Mouse (Mus musculus) activated CD4-positive, CD25-positive, alpha-beta regulatory T cell, adult 4 months (primary cell): ENCODE measurements around the gene Olfr1391. TPM values are rescaled to one million over a fixed set of nuclear protein-coding genes. Genes with fewer than 3 reads are reported as not detected.
"Not testable (repeated sequence)": the region's sequence is repeated elsewhere in the genome, so short reads cannot be mapped to it uniquely, and the experiment has no call there.

Experiments used
- ATAC-seq: one replicate; pipeline ENCODE4 v1.8.0; 2017
- polyA plus RNA-seq, 2 experiments: library from polyadenylated mRNA; unstranded; fragments of 100-300 nt; shearing (Covaris generic); gene quantifications; one replicate each; pipeline ENCODE4 v1.2.1; 2017

The Olfr1391 gene
- not detected for polyA plus RNA-seq

DNA sequence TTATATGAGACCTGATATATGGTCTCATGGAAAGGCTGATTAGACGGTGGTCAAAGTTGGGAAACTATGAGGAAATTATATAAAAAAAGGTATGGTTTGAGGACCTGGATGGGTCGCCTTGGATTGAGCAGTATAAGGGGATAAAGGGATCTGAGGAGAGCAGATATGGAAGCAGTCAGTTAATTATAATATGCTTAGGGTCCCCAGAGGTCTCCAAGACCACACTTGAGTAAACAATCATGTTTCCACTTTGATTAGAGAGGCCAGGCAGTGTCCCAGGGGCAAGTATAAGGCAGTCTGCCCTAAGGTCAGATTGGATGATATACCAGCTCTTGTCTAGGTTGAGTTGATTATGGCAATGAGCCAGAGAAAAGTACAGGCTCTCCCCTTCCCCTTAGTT is at the start of gene Olfr1391:
Olfr1391 (plus strand) TSS at position 301 of the 400 bp plus-strand sequence.
- ATAC-seq: no peak

DNA sequence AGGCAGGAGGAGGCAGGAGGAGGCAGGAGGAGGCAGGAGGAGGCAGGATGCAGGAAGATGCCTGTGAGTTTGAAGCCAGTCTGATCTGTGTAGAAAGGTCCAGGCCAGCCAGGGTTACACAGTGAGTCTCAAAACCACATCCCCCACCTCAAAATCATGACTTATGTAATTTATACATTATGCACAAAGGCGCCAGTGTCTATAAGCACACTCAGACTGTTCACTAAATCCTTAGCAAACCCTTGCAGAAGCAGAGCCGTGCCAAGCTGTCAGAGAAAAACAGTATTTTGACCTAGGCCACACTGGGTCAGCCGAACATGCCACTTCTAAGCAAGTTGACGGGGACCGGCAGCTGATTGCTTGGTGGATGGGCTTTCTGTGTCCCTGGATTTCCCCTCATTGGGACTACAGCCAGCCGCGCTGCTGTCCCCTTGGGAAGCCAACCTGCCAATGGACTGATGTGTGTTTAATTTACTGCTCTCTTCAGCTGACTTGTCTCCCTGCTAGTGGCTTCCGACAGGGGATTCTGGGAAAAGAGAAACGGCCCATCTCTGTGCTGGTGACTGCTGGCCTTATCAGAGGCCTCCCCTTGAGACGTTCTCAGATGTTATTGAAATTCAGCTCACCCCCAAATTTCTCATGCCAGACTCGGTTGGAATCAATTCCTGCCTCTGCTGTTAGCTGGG is 48.6 kb upstream of the Olfr1391 start:
- ATAC-seq: no peak

DNA sequence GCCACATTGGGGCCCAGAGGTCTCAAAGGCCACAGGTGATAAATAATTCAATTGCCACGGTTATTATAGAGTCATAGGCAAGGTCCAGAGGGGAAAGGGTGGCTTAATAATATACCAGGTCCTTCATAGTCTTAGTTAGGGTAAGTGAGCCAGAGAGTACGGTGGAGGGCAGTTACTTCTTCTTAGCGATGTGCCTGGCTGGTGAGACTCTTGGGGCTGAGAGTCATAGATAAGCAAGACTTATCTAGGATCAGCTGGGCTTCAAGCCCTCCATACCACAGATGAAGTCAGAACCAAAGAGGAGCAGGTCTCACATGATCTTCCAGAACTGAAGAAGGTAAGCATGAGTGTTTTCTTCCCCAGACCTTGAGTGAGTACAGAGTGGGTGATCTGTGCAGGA is 44.3 kb upstream of the Olfr1391 start, which contains the start of gene Olfr1393:
Olfr1393 (plus strand) TSS at position 83 of the 400 bp plus-strand sequence.
- no peak for ATAC-seq

DNA sequence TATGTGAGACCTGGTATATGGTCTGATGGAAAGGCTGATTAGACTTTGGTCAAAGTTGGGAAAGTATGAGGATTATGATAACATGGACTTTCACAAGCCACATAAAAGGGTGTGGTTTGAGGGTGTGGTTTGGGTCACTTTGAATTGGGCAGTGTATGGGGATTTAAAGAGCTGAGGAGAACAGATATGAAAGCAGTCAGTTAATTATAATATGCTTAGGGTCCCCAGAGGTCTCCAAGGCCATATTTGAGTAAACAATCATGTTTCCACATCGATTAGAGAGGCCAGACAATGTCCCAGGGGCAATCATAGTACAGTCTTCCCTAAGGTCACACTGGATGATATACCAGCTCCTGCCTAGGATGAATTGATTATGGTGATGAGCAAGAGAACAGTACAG is 37.6 kb upstream of the Olfr1391 start, which contains the start of gene Olfr1392:
Olfr1392 (plus strand) TSS at position 301 of the 400 bp plus-strand sequence.
- ATAC-seq: not testable (repeated sequence)

DNA sequence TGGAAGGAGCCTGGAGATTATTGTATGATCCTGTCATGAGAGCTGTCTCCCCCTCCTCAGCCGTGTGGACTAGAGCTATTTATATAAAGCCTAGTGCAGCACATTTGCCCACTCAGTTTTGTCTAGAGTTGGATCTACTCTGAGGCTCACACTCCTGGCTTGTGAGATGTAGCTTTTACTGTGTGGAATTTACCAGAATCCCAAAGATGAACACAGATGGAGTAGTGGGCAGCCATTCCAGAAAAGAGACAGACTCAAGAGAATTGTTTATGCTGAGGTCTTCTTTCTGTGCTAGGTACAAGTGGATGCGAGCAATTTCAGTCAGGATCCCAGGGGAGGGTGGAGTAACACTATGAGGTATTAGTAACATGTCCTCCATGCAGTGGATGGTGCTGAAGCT is 35.3 kb upstream of the Olfr1391 start:
- no peak for ATAC-seq

DNA sequence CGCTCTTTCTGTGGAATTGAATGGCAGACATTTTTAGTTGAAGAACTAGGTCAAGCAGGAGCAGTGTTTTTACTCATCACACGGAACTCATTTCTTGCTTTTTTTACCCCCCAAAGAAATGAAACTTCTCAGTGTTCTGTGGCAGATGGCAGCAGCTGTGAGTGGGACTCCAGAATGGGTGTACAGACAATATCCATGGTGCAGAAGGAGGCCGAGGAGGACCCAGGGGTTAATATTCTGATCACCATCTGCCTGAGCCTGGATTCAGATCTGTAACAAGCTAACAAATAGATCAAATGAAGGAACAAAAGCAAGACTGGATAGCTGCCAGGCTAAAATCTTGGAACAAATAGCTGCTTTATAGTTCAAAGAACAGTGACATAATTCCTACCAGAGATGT is 29.8 kb upstream of the Olfr1391 start:
- ATAC-seq: no peak

DNA sequence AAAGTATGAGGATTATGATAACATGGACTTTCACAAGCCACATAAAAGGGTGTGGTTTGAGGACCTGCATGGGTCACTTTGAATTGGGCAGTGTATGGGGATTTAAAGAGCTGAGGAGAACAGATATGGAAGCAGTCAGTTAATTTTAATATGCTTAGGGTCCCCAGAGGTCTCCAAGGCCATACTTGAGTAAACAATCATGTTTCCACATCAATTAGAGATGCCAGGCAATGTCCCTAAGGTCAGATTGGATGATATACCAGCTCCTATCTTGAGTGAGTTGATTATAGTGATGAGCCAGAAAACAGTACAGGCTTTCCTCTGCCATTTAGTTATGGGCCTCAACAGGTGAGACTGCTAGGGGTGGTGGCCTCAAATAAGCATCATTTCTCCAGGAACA is 18.1 kb upstream of the Olfr1391 start, which contains the start of gene Olfr10:
Olfr10 (plus strand) TSS at position 301 of the 400 bp plus-strand sequence.
- ATAC-seq: no peak

DNA sequence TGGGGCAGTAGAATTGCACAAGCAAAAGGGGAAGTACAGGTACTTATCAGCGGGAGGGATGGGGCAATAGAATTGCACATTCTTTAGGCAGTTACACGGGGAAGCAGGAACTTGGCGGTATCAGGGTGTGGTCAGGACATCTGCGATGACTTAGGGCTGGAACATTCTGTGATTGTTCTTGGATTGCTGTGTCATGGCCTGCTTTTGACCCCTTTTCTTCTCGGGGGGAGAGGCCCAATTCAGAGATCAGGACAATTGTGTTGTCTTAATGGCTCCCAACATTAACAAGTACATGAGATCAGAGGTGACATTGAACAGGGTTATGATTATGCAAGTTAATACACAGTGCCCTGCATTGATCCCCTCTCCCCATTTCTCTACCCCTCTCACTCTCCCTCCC is 14.0 kb upstream of the Olfr1391 start:
- not testable (repeated sequence) for ATAC-seq

DNA sequence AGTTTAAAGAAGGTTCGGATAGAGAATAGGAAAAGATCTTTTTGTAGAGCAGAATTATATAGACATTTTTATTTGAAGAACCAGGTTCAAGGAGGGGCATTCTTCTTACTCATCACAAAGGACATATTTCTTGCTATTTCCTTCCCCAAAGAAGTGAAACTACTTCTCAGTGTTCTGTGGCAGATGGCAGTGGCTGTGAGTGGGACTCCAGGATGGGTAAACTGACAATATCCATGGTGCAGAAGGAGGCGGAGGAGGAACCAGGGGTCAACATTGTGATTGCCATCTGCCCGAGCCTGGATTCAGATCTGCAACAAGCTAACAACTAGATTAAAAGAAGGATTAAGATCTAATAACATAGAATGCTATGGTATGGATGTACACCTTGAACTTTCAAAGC is 4.2 kb downstream of the Olfr1391 start:
- no peak for ATAC-seq

DNA sequence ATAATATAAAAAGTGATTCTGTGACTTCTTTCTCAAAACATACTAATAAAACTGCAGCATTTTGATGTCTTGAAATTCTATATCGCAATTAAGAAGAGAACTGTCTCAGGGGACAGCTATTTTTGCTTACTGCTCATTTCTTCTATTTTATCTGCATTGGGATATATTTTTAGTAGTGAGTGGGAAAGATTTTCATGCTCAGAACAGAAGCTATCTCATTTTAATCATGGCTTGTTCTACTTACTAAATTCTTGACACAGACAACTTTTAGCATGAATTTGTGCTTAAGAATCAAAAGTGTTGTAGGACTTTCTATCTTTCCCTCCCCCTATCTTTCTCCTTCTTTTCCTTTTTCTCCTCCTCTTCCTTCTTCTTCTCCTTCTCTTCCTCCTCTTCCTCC is 7.1 kb downstream of the Olfr1391 start:
- no peak for ATAC-seq

DNA sequence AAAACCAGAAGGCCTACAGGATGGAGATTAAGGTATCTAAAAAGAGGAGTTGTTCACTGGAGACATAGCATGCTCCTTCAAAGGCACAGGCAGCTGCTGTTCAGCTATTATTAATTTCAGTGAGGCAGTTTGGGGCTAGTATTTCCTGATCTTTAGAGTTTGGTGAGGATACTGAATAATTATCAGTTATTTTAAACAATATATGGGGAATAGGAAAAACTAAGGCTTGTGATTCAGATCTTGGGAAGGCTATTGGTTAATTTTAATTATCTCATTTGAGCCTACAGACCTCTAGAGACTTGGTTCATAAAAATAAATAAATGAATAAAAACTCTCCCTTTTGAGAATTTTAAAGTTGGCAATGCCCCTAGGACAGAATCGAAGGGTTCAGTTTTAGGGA is 12.3 kb downstream of the Olfr1391 start, which contains the start of gene Olfr1390:
Olfr1390 (plus strand) TSS at position 301 of the 400 bp plus-strand sequence.
- ATAC-seq: no peak

DNA sequence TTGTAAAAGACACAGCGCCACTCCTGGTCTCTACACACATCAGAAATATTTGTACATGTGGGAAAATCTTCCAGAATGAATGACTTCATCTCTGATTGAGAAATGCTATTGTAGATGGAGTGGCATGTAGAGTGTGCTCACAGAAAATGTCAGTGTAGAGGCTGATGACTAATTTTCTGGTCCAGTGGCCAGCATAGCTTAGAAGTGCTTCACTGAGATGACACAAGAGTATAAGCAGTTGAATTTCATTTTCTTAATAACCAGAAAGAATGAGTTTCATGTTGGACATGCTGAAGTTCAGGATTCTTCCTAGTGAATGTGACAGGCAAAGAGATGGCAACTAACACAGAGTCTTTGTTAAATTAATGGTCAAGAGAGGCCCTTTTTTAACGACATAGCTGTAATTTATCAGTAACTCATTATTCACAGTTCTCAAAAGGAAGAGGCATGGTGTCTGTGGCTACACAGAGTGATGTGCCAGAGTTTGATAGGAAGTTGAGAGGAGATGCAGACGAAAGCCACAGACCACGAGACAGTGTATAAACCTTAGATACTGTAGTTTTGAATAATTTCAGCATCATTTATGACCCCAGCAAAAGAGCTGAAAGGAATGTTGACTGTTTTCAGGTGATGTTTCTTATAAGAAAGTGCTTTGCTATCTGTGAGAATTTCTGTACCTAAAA is 14.7 kb downstream of the Olfr1391 start:
- no peak for ATAC-seq

Other genes with a start within 250 kb of the Olfr1391 start
- 100 to 1,000 TPM; 399 to 513 TPM for gene Ifi47, start 246.2 kb upstream of the Olfr1391 start, polyA plus RNA-seq
- gene Olfr1396, start 207.9 kb upstream of the Olfr1391 start, polyA plus RNA-seq: under 1 TPM; 0.15 to 0.37 TPM
- under 1 TPM in 1 of 2 experiments, not detected in 1; 0.12 TPM for gene Olfr1395, start 180.5 kb upstream of the Olfr1391 start, polyA plus RNA-seq
- not detected for gene Olfr1394, start 168.4 kb upstream of the Olfr1391 start, polyA plus RNA-seq
- not detected for gene Btnl9, start 135.6 kb upstream of the Olfr1391 start, polyA plus RNA-seq
- gene Zfp62, start 119.5 kb upstream of the Olfr1391 start, polyA plus RNA-seq: 10 to 100 TPM; 47.9 to 54.3 TPM
- gene Mgat1, start 78.6 kb upstream of the Olfr1391 start, polyA plus RNA-seq: 10 to 100 TPM; 55.3 to 85.9 TPM
- gene Olfr1393, start 44.4 kb upstream of the Olfr1391 start, polyA plus RNA-seq: not detected
- not detected for gene Olfr1392, start 37.5 kb upstream of the Olfr1391 start, polyA plus RNA-seq
- gene Olfr10, start 18.0 kb upstream of the Olfr1391 start, polyA plus RNA-seq: not detected
- not detected for gene Olfr1390, start 12.4 kb downstream of the Olfr1391 start, polyA plus RNA-seq
- not detected for gene Olfr1389, start 100.3 kb downstream of the Olfr1391 start, polyA plus RNA-seq
- not detected for gene Olfr1388, start 113.9 kb downstream of the Olfr1391 start, polyA plus RNA-seq
- under 1 TPM in 1 of 2 experiments, not detected in 1; 0.16 TPM for gene Olfr1387, start 132.6 kb downstream of the Olfr1391 start, polyA plus RNA-seq
- gene Olfr1386, start 142.3 kb downstream of the Olfr1391 start, polyA plus RNA-seq: not detected
- gene Olfr1385, start 166.3 kb downstream of the Olfr1391 start, polyA plus RNA-seq: under 1 TPM in 1 of 2 experiments, not detected in 1; 0.17 TPM
- gene Olfr1384, start 184.0 kb downstream of the Olfr1391 start, polyA plus RNA-seq: not detected
- gene Olfr1383, start 196.9 kb downstream of the Olfr1391 start, polyA plus RNA-seq: not detected
- not detected for gene Olfr1382, start 205.5 kb downstream of the Olfr1391 start, polyA plus RNA-seq
- gene Olfr1381, start 220.7 kb downstream of the Olfr1391 start, polyA plus RNA-seq: not detected
- not detected for gene Olfr1380, start 234.1 kb downstream of the Olfr1391 start, polyA plus RNA-seq